Mouse (Mus musculus) bone marrow, adult 2 months (tissue): ENCODE results near the gene Dnajc1.

ENCODE experiments used
- CTCF ChIP-seq: fragments of 200-500 bp; IDR thresholded peaks from 2 replicates; pipeline ENCODE4 v1.5.1; 2011; ENCODE audit warnings: low read length, control low read depth; ENCODE audit not compliant: control insufficient read depth, insufficient read depth
- POLR2A ChIP-seq: fragments of 200-500 bp; IDR thresholded peaks from 2 replicates; pipeline ENCODE4 v1.6.1; 2011; ENCODE audit warnings: low read depth, mild to moderate bottlenecking, control low read depth, low read length, borderline replicate concordance; ENCODE audit not compliant: control insufficient read depth

DNA sequence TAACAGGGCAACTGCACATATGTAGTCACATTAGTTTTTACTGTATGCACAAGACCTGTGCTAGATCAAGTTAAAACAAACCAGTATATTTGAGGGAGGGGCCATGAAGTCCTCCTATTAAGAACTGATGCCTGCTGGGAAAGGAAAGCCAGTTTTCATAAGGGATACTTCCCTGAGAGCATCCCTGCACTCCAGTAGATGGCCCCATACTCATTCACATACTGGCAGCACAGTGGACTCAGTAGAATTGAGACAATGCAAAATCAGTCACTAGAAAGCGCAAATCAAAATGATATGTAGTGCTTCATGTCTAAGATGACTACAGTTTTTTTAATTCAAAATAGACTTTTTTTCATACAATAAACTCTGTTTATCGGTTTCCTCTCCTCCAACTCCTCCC lies 40.0 kb downstream of the Dnajc1 start:
- TF ChIP-seq CTCF (no peak), POLR2A (no peak)
